Mouse (Mus musculus): ENCODE measurements around the gene Galnt18. TPM values are rescaled to one million over a fixed set of nuclear protein-coding genes. Genes with fewer than 3 reads are reported as not detected.

Galnt18 gene
- polyA plus RNA-seq, 2 experiments, result 1.0 to 1.1 TPM

DNA sequence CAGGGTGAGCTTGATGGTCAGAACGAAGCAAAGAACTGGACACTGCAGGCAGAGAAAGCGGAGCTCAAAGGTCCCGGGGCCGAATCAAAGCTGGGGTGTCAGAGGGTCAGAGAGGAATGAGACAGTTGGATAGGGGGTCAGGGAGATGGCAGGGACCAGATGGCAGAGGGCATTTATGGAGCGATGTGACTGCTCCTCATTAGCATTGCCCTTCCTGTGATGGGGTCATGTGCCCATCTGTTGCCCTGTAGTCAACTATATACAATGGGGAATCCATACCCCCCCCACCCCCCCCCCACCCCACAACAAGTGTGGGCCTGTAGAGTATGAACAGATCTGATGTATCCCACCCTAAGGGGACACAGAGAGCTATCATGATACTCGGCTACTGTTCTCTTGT, 39.7 kb downstream of the Galnt18 start:
- Histone ChIP-seq H3K27ac (no peak overlapping the region), H3K9me3 (ENCODE audit: control insufficient read depth, low read length) (no peaks in the 10 kb centered on the region), H3K36me3 (replicated peaks; ENCODE audit: control insufficient read depth, insufficient read depth, low read depth) (no peaks in the 10 kb centered on the region), H3K4me1 (replicated peaks; ENCODE audit: control insufficient read depth in 2 of 2, insufficient read depth in 2 of 2, low read length in 1 of 2) (peaks cover 0 to 4% of the 10 kb centered on the region in 2 experiments; a peak in 1 of 4 replicates), H3K4me3 (ENCODE audit: insufficient read depth in 1 of 2, low read depth in 2 of 2, low read length in 2 of 2) (no peak overlapping the region), H3K9ac (replicated peaks) (no peak overlapping the region), H3K27me3 (ENCODE audit: control insufficient read depth, insufficient read depth, low read length) (no peaks in the 10 kb centered on the region), H3K4me2 (ENCODE audit: low read depth) (no peak overlapping the region)
- no peak for DNase-seq (ENCODE audit: low read depth in 3 of 3, low spot score in 3 of 3)
- WGBS (ENCODE audit: insufficient replicate concordance), result 62% methylated on average over 6 of the region's 6 CpGs
- no peak for TF ChIP-seq CTCF (IDR thresholded peaks at IDR 0.05; ENCODE audit: low read depth)
- TF ChIP-seq EP300 (IDR thresholded peaks at IDR 0.05; ENCODE audit: low read depth), result no peak
- ATAC-seq (ENCODE audit: insufficient read depth), result no peak

DNA sequence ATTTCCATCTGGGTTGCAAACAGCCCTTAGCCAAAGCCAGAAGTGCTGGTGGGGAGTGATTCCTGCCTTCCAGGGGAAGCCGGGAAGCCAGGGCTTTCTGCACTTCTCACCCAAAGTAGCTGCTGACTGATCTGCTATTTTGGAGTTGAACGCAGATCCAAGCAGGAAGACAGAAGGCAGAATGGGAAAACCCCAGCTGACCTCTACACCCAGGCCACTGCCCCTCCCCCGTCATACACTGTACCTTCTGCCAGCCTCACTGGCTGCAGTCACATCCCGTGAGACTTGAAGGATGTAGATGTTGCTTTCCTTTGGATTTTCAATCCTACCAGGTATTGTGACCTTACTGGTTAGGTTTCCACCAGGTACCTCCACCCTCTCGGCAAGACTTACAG, 40.4 kb downstream of the Galnt18 start:
- Histone ChIP-seq H3K4me1 (replicated peaks; ENCODE audit: control insufficient read depth in 2 of 2, insufficient read depth in 2 of 2, low read length in 1 of 2) (peaks cover 0 to 4% of the 10 kb centered on the region in 2 experiments; a peak in 1 of 4 replicates), H3K9ac (replicated peaks) (no peak overlapping the region), H3K4me3 (ENCODE audit: insufficient read depth in 1 of 2, low read depth in 2 of 2, low read length in 2 of 2) (no peak overlapping the region), H3K27me3 (ENCODE audit: control insufficient read depth, insufficient read depth, low read length) (no peaks in the 10 kb centered on the region), H3K27ac (no peak overlapping the region), H3K9me3 (ENCODE audit: control insufficient read depth, low read length) (no peaks in the 10 kb centered on the region), H3K36me3 (replicated peaks; ENCODE audit: control insufficient read depth, insufficient read depth, low read depth) (no peaks in the 10 kb centered on the region), H3K4me2 (ENCODE audit: low read depth) (no peak overlapping the region)
- TF ChIP-seq EP300 (IDR thresholded peaks at IDR 0.05; ENCODE audit: low read depth) (no peak), CTCF (IDR thresholded peaks at IDR 0.05; ENCODE audit: low read depth) (no peak)
- 60% methylated on average over 5 of the region's 5 CpGs for WGBS (ENCODE audit: insufficient replicate concordance)
- ATAC-seq (ENCODE audit: insufficient read depth), result no peak
- DNase-seq (ENCODE audit: low read depth in 3 of 3, low spot score in 3 of 3), result no peak

DNA sequence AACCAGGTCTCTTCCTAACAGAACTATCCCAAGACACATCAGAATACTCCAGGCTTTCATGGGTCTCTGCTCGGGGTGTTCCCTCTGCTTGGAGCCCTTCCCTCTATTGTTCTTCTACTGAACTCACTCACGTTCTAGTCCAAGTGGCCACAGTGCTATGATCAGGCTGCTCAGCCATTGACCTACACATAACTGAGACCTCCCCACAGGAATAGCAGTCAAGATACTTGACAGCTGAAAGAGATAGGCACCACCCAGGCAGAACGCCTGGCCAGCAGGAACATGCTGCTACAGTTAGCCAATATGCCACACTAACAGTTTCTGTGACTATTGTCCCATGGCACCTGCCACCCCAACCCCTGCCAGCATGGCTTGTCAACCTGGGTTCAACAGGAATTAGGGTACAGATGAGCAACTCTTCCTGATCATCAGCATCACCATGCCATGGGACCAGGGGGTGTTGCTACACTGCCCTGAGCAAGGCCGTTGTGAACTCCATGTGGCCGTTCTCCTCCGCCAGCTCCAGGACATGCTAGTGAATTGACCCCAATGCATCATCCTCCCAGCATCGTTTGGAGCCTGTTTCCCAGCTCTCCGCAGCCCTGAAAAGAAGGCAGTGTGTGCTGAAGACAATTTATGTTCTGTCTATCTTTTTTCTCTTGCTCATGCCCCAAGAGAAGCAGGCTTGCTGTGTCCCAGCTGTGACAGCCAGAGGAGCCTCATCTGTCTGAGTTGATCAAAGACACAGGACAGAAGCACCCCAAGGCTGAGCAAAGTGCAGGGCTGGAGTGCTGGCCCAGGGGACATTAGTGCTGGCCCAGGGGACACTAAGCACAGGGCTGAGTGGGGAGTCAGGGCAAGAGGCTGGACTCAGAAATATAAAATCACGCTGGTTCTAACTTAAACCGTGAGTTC, 41.1 kb downstream of the Galnt18 start:
- no peaks in the 10 kb centered on the region for H3K27me3 ChIP-seq (ENCODE audit: control insufficient read depth, insufficient read depth, low read length)
- H3K4me2 ChIP-seq (ENCODE audit: low read depth), result no peak overlapping the region
- H3K9ac ChIP-seq (replicated peaks), result no peak overlapping the region
- no peak for TF ChIP-seq CTCF (IDR thresholded peaks at IDR 0.05; ENCODE audit: low read depth)
- no peak for TF ChIP-seq EP300 (IDR thresholded peaks at IDR 0.05; ENCODE audit: low read depth)
- H3K9me3 ChIP-seq (ENCODE audit: control insufficient read depth, low read length), result no peaks in the 10 kb centered on the region
- H3K27ac ChIP-seq, result no peak overlapping the region
- no peak for DNase-seq (ENCODE audit: low read depth in 3 of 3, low spot score in 3 of 3)
- no peaks in the 10 kb centered on the region for H3K36me3 ChIP-seq (replicated peaks; ENCODE audit: control insufficient read depth, insufficient read depth, low read depth)
- H3K4me3 ChIP-seq (ENCODE audit: insufficient read depth in 1 of 2, low read depth in 2 of 2, low read length in 2 of 2), result no peak overlapping the region
- H3K4me1 ChIP-seq (replicated peaks; ENCODE audit: control insufficient read depth in 2 of 2, insufficient read depth in 2 of 2, low read length in 1 of 2), result peaks cover 0 to 4% of the 10 kb centered on the region in 2 experiments; a peak in 1 of 4 replicates
- no peak for ATAC-seq (ENCODE audit: insufficient read depth)
- 45% methylated on average over 10 of the region's 10 CpGs for WGBS (ENCODE audit: insufficient replicate concordance)

DNA sequence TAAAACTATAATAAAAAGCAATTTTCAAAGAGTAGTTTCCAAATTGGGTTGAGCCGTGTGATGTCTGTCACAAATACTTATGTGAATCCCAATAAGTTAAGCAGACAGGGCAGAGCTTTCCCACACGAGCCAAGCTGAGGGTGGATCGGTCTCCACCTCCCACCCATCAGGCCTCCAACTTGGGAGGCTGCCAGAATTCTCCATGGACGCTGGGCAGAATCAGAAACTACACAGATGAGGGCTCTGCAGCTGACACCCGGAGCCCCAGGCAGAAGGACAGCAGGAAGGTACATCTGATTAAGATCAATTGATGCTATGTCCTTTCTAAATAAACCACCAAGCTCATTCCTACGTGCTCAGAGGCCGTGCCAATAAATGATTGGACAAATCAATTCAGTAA, 42.4 kb downstream of the Galnt18 start:
- Histone ChIP-seq H3K9ac (replicated peaks) (no peak overlapping the region), H3K4me2 (ENCODE audit: low read depth) (no peak overlapping the region), H3K9me3 (ENCODE audit: control insufficient read depth, low read length) (no peaks in the 10 kb centered on the region), H3K27ac (no peak overlapping the region), H3K4me1 (replicated peaks; ENCODE audit: control insufficient read depth in 2 of 2, insufficient read depth in 2 of 2, low read length in 1 of 2) (peaks cover 0 to 4% of the 10 kb centered on the region in 2 experiments; a peak in 1 of 4 replicates), H3K27me3 (ENCODE audit: control insufficient read depth, insufficient read depth, low read length) (no peaks in the 10 kb centered on the region), H3K36me3 (replicated peaks; ENCODE audit: control insufficient read depth, insufficient read depth, low read depth) (no peaks in the 10 kb centered on the region), H3K4me3 (ENCODE audit: insufficient read depth in 1 of 2, low read depth in 2 of 2, low read length in 2 of 2) (no peak overlapping the region)
- DNase-seq (ENCODE audit: low read depth in 3 of 3, low spot score in 3 of 3) (no peak), ATAC-seq (ENCODE audit: insufficient read depth) (no peak)
- WGBS (ENCODE audit: insufficient replicate concordance), result 21% methylated on average over 7 of the region's 7 CpGs
- TF ChIP-seq CTCF (IDR thresholded peaks at IDR 0.05; ENCODE audit: low read depth), result no peak
- no peak for TF ChIP-seq EP300 (IDR thresholded peaks at IDR 0.05; ENCODE audit: low read depth)

DNA sequence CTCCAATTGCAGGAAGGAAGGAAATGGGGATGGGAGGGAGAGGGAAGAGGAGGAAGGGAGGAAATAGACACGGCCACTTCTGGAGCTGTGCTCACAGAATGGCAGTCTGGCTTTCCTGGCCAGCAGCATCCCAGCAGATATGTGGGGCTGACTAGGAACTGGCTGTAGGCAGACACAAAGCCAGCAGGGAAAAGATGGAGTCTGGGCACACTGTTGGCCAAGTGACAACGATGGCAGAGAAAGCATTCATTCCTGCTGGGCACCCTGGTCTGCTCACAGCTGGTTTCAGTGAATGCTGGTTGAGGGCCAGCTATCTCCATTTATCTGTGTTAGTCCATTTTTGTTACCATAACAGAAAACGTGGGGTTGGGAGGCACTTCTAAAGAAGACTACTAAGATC, 43.4 kb downstream of the Galnt18 start:
- TF ChIP-seq EP300 (IDR thresholded peaks at IDR 0.05; ENCODE audit: low read depth) (no peak), CTCF (IDR thresholded peaks at IDR 0.05; ENCODE audit: low read depth) (no peak)
- Histone ChIP-seq H3K36me3 (replicated peaks; ENCODE audit: control insufficient read depth, insufficient read depth, low read depth) (no peaks in the 10 kb centered on the region), H3K27me3 (ENCODE audit: control insufficient read depth, insufficient read depth, low read length) (no peaks in the 10 kb centered on the region), H3K4me2 (ENCODE audit: low read depth) (no peak overlapping the region), H3K9me3 (ENCODE audit: control insufficient read depth, low read length) (no peaks in the 10 kb centered on the region), H3K9ac (replicated peaks) (no peak overlapping the region), H3K4me1 (replicated peaks; ENCODE audit: control insufficient read depth in 2 of 2, insufficient read depth in 2 of 2, low read length in 1 of 2) (peaks cover 0 to 4% of the 10 kb centered on the region in 2 experiments; a peak in 1 of 4 replicates), H3K27ac (no peak overlapping the region), H3K4me3 (ENCODE audit: insufficient read depth in 1 of 2, low read depth in 2 of 2, low read length in 2 of 2) (no peak overlapping the region)
- ATAC-seq (ENCODE audit: insufficient read depth) (no peak), DNase-seq (ENCODE audit: low read depth in 3 of 3, low spot score in 3 of 3) (no peak)
- WGBS (ENCODE audit: insufficient replicate concordance), result 27% methylated on average over 3 of the region's 3 CpGs

All from liver, embryonic 14.5 days (tissue).